Mouse (Mus musculus): Measurements from ENCODE around the gene Gm6993. TPM values are rescaled to one million over a fixed set of nuclear protein-coding genes. Genes with fewer than 3 reads are reported as not detected.

Gm6993 gene
- polyA plus RNA-seq, 1 experiment from 2014 or later = not detected

DNA sequence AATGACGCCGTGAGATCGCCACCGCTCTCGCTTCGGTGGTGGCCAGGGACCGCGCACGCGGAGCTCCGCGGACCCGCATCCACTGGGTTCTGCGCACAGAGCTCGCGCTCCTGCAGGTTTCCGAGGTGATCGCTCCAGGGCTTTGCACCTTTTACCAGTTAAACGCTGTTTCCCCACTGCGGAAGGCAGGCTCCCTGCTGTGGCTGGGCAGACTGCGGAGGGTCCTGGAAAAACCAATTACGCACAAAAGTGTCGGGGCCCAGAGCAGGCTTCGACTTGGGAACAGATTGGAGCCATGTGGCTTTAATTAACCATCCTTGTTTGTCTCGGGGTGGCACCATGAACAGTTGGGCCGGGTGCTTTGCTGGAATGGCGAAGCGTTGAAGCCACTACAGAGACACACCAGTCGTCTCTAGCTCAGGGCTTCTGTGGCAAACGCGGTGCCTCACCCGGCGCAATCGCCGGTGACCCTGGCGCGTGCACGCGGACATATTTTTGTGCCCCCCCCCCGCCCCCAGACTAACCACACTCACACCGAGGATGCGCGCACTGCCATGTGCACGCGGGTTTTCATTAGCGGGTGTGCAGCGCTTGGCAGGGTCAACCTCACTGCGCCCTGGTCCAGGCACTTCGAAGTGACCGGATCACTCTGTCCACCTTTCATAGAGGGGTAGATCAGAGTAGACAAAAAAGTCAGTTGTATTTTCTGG is 25.3 kb downstream of the Gm6993 start:
- H3K27ac ChIP-seq = peak overlapping the region; percentile 84
- peaks cover 13% of the 10 kb centered on the region for H3K27me3 ChIP-seq
- peak; percentile 16; the same call in 1 of the 2 replicates for ATAC-seq (ENCODE audit: low FRiP score, low read depth)
- peaks cover 23% of the 10 kb centered on the region for H3K36me3 ChIP-seq
- H3K4me1 ChIP-seq = peaks cover 47% of the 10 kb centered on the region
- H3K9ac ChIP-seq = peak overlapping the region; percentile 83
- under 1% methylated on average over 50 of the region's 50 CpGs for WGBS
- H3K4me2 ChIP-seq (replicated peaks) = peak overlapping the region; percentile 89
- H3K4me3 ChIP-seq = peak overlapping the region; percentile 69
- H3K9me3 ChIP-seq = no peaks in the 10 kb centered on the region

DNA sequence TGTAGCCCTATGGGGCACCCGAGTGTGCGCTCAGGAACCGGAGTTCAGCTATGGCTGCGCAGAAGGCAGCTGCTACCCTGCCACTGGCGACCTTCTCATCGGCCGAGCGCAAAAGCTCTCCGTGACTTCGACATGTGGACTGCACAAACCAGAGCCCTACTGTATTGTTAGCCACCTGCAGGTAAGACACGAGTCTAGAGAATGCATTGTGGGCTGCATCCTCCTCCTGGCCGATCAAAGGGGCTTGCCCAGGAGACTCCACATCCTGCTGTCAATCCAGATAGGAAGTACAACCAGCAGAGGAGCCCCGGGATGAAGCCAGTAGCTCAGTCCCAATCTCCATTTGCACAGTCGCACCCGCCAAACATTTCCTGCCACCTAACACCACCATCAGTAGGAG is 26.1 kb downstream of the Gm6993 start:
- 6% methylated on average over 15 of the region's 15 CpGs for WGBS
- ATAC-seq (ENCODE audit: low FRiP score, low read depth) = no peak
- Histone ChIP-seq H3K4me3 (peak overlapping the region; percentile 69), H3K9me3 (no peaks in the 10 kb centered on the region), H3K36me3 (peaks cover 30% of the 10 kb centered on the region), H3K27me3 (peaks cover 13% of the 10 kb centered on the region), H3K27ac (no peak overlapping the region), H3K4me1 (peaks cover 55% of the 10 kb centered on the region), H3K4me2 (replicated peaks) (peak overlapping the region; percentile 89), H3K9ac (peak overlapping the region; percentile 83)

DNA sequence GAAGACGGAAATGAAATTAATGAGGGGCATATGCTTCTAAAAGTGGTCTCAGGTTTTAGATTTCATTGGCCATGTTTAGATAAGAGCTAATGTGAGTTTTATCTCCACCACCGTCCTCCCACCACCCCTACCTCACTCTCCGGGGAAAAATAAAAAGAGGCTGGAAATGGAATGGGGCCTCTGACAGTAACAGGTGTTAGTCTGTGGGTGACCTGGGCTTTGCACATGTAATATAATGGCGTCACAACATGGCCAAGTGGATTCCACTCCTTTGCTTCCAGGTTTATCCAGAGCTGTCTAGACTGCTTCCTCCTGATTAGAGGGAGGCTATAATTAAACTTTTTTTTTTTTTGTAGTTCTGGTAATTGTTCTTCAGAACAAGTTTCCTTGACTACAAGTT is 26.8 kb downstream of the Gm6993 start:
- H3K27ac ChIP-seq = no peak overlapping the region
- peaks cover 62% of the 10 kb centered on the region for H3K4me1 ChIP-seq

DNA sequence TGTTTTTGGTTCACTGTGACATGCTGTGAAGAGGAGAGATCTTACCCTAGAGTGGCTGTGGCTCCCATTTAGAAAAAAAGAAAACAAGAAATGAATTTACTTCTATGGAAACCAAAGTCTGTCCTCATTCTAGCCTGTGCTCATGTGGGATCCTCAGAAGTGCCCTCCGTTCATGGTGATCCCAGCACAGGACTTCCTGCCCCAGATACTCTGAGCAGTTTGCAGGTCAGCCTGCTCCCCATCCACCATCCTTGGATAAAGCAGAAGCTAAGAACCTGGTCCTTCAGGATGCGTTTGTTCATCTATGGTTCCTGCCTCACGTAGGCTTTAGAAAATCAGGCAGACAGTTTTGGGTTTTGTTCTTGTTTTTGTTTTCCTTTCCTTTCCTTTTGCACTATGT is 27.7 kb downstream of the Gm6993 start:
- WGBS = 80% methylated on average over 3 of the region's 3 CpGs
- ATAC-seq (ENCODE audit: low FRiP score, low read depth) = no peak
- peak overlapping the region; percentile 89 for H3K4me2 ChIP-seq (replicated peaks)

More for the DNA sequence above, 26.8 kb downstream of the Gm6993 start:
- Histone ChIP-seq H3K4me3 (peak overlapping the region; percentile 69), H3K27me3 (peaks cover 13% of the 10 kb centered on the region), H3K9ac (no peak overlapping the region), H3K4me2 (replicated peaks) (peak overlapping the region; percentile 89), H3K9me3 (no peaks in the 10 kb centered on the region), H3K36me3 (peaks cover 31% of the 10 kb centered on the region)
- WGBS = 20% methylated on average over 4 of the region's 4 CpGs
- no peak for ATAC-seq (ENCODE audit: low FRiP score, low read depth)

DNA sequence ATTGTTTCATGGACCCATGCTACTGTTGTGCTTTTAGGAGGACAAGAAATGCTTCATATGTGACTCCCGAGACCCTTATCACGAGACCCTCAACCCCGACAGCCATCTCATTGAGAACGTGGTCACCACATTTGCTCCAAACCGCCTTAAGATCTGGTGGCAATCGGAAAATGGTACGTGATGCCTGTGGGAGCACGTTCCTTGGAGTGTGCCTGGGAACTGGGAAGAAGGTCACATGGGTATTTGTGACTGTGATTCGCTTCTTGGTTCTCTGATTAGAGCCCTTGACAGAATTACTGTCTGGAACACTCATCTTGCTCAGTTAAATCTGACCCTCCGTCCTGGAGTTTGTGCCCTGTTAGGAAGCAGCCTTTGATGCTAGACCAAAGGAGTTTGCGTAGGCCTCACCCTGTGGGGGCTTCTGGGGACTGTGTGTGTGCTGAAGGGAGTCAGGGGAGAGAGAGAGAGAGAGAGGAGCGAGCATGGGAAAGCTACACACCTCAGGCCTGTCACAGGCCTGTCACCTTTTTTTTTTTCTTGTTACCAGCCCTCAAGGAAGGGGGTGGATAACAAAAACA is 28.5 kb downstream of the Gm6993 start:
- H3K9ac ChIP-seq = no peak overlapping the region
- no peak overlapping the region; the same call in 1 of the 2 replicates for H3K27ac ChIP-seq
- H3K36me3 ChIP-seq = peaks cover 48% of the 10 kb centered on the region
- no peak overlapping the region for H3K4me3 ChIP-seq
- WGBS = 50% methylated on average over 12 of the region's 12 CpGs
- ATAC-seq (ENCODE audit: low FRiP score, low read depth) = no peak
- H3K4me2 ChIP-seq (replicated peaks) = peak overlapping the region; percentile 32
- H3K9me3 ChIP-seq = no peaks in the 10 kb centered on the region
- peaks cover 8% of the 10 kb centered on the region for H3K27me3 ChIP-seq
- H3K4me1 ChIP-seq = peaks cover 71% of the 10 kb centered on the region

More for the DNA sequence above, 27.7 kb downstream of the Gm6993 start:
- Histone ChIP-seq H3K9me3 (no peaks in the 10 kb centered on the region), H3K4me3 (peak overlapping the region; percentile 12), H3K27ac (no peak overlapping the region), H3K36me3 (peaks cover 40% of the 10 kb centered on the region), H3K27me3 (peaks cover 13% of the 10 kb centered on the region), H3K4me1 (peaks cover 71% of the 10 kb centered on the region), H3K9ac (no peak overlapping the region)

DNA sequence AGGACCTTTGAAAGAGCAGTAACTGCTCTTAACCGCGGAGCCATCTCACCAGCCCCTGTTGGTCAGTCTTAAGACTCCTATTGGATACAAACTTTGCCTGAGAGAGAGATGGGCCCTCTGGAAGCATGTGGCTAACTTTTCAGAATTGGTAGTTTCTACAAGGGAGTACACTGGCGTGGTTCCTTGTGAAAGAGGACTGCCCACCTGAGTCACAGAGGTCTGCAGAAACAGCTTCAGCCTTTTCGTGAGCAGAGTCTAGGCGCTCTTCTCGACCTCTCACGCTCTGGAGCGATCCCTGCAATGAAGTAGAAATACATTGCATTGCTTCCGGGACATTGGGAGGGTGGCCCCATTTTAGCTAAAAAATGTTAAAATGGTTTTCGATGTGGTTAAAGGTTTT is 29.8 kb downstream of the Gm6993 start:
- peak overlapping the region; percentile 42 for H3K4me2 ChIP-seq (replicated peaks)
- peaks cover 3% of the 10 kb centered on the region; the same call in 1 of the 2 replicates for H3K27me3 ChIP-seq
- no peak for ATAC-seq (ENCODE audit: low FRiP score, low read depth)
- peak overlapping the region; percentile 39; the same call in 1 of the 2 replicates for H3K27ac ChIP-seq
- no peak overlapping the region for H3K4me3 ChIP-seq
- no peak overlapping the region for H3K9ac ChIP-seq
- 91% methylated on average over 10 of the region's 10 CpGs for WGBS
- H3K36me3 ChIP-seq = peaks cover 59% of the 10 kb centered on the region
- no peaks in the 10 kb centered on the region for H3K9me3 ChIP-seq
- peaks cover 68% of the 10 kb centered on the region for H3K4me1 ChIP-seq

DNA sequence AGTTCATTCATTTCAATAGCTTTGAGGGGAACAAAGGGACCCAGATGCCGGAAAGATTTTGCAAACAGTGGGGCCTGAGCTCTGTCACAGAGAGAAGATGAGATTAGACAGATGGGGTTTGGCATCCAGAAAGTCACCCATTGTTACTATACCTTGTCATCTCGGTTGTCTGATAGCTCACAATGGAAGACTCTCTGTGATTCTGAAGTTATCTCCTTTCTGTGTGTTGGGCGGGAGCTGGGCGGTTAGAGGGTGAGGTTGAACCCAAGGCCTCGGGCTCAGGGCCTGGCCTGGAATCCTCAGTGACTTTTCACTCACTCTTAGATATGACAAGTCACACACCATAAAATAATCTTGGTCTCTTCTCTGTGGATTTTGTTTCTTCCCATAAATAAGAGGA is 30.2 kb downstream of the Gm6993 start:
- no peak overlapping the region for H3K9ac ChIP-seq
- H3K27ac ChIP-seq = peak overlapping the region; percentile 49
- 81% methylated on average over 5 of the region's 5 CpGs for WGBS
- no peaks in the 10 kb centered on the region for H3K9me3 ChIP-seq
- ATAC-seq (ENCODE audit: low FRiP score, low read depth) = no peak
- peaks cover 3% of the 10 kb centered on the region; the same call in 1 of the 2 replicates for H3K27me3 ChIP-seq
- H3K4me2 ChIP-seq (replicated peaks) = peak overlapping the region; percentile 42
- no peak overlapping the region for H3K4me3 ChIP-seq
- peaks cover 72% of the 10 kb centered on the region for H3K4me1 ChIP-seq
- H3K36me3 ChIP-seq = peaks cover 64% of the 10 kb centered on the region

DNA sequence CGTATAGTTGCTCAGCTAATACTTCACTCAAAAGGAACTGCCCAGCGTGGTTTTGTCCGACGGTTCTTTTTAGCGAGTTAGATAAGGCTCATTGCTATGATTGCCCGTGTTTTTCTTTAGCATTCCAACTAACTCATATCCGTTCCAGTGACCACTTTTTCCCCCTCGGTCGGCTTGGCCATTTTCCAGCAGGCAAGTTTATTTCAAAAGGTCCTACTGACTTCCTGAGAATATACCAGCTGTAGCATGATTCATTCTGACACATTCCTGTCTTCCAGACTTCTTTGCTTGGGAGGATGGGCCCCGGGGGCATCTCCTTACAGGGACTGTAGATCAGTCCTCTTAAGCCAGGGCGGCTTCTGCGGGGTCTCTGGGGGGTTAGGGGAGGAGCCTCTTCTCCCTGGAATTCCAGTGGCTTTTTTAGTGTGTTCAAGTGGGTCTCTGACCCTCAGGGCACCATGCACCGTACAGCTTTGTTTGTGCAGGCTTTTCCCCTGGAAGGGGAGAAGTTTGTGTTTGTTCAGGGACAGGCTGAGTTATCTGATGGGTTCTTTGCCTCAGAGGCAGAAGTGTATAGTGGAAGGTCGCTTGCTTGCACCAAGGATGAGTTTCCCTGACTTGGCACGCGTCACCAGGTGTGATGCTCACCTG is 30.9 kb downstream of the Gm6993 start:
- 31% methylated on average over 16 of the region's 16 CpGs for WGBS
- peaks cover 71% of the 10 kb centered on the region for H3K36me3 ChIP-seq
- peaks cover 70% of the 10 kb centered on the region for H3K4me1 ChIP-seq
- H3K9ac ChIP-seq = no peak overlapping the region
- peak overlapping the region; percentile 49 for H3K27ac ChIP-seq
- no peaks in the 10 kb centered on the region for H3K9me3 ChIP-seq
- 0 out of 2 replicates have a peak overlapping the region, but pooled peaks have one; percentile 10 for H3K4me3 ChIP-seq
- peak; percentile 24; the same call in 1 of the 2 replicates for ATAC-seq (ENCODE audit: low FRiP score, low read depth)
- H3K4me2 ChIP-seq (replicated peaks) = peak overlapping the region; percentile 42
- H3K27me3 ChIP-seq = peaks cover 3% of the 10 kb centered on the region; the same call in 1 of the 2 replicates

DNA sequence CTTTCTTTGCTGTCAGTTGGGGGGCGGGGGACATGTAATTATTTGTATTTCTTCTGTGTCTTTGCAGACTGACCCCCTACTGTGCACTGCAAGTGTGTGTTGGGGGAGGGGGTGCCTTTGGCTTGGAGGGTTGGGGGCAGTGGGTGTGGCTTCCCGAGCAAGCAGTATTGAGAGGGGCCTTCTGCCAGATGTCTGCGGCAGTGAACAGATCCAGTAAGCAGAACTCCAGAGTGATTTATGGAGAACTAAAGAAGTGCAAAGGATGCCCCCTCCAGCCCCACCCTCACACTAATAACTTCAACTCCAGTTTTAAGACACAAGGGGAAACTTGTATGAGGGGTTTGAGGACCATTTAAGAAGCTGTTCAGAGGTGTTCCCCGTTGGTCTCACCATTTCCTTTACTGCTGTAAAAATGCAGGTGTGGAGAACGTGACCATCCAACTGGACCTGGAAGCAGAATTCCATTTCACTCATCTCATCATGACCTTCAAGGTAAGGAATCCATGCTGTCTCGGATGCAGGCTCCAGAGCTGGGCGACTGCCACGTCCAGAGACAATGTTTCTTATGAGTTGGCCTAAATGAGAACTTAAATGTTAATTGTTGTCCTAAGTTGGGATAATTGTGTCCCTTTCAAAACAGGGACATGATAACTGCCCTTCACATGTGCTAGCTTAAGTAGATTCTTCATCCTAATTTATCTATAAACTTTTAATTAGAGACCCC is 31.6 kb downstream of the Gm6993 start:
- H3K36me3 ChIP-seq = peaks cover 78% of the 10 kb centered on the region
- WGBS = 38% methylated on average over 8 of the region's 8 CpGs
- H3K27ac ChIP-seq = peak overlapping the region; percentile 49
- H3K4me3 ChIP-seq = no peak overlapping the region
- H3K9me3 ChIP-seq = no peaks in the 10 kb centered on the region
- ATAC-seq (ENCODE audit: low FRiP score, low read depth) = peak; percentile 64
- no peak overlapping the region for H3K9ac ChIP-seq
- peak overlapping the region; percentile 42 for H3K4me2 ChIP-seq (replicated peaks)
- H3K27me3 ChIP-seq = no peaks in the 10 kb centered on the region
- H3K4me1 ChIP-seq = peaks cover 63% of the 10 kb centered on the region

DNA sequence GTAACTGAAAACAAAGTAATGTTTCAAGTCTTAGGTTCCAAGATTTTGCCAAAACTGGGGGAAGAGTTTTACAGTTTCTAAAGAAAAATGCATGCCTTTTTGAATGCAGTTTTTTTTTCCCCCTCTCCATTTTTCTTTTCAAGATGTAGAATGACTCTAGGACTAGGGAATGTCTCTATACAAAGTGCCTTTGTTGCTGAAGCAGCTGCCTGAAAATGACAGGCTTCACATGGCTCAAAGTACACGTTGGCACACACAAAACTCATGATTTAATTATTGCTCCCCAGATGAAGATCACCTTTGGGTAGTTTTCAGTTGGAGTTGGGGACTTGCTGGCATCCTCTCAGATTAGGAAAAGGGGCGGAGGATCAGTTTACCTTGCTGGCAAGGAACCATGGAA is 32.3 kb downstream of the Gm6993 start:
- H3K4me2 ChIP-seq (replicated peaks) = no peak overlapping the region
- H3K27me3 ChIP-seq = no peaks in the 10 kb centered on the region
- peaks cover 56% of the 10 kb centered on the region for H3K4me1 ChIP-seq
- 67% methylated on average over 2 of the region's 2 CpGs for WGBS
- H3K27ac ChIP-seq = no peak overlapping the region; the same call in 1 of the 2 replicates
- no peak overlapping the region for H3K4me3 ChIP-seq
- peaks cover 84% of the 10 kb centered on the region for H3K36me3 ChIP-seq
- H3K9me3 ChIP-seq = no peaks in the 10 kb centered on the region
- H3K9ac ChIP-seq = no peak overlapping the region
- ATAC-seq (ENCODE audit: low FRiP score, low read depth) = no peak

DNA sequence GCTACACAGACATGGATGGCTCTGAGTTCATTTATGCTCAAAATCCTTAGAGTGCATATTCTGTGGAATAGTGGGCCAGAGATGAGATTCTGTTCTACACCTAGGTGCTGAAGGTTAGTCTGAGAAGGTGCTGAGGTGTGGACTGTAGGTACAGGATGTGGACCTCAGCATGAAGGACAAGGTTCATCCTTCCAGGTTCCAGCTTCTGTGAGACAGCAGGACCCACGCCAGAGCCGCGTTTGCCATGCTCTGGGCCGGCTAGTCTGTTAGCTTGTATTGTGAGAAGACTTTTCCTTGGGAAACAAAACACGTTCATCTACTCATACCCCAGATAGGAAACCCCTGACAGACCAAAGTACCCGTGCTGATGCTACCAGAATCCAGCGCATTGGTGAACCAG is 33.1 kb downstream of the Gm6993 start:
- Histone ChIP-seq H3K27me3 (no peaks in the 10 kb centered on the region), H3K9me3 (no peaks in the 10 kb centered on the region), H3K36me3 (peaks cover 88% of the 10 kb centered on the region), H3K4me1 (peaks cover 48% of the 10 kb centered on the region), H3K4me2 (replicated peaks) (no peak overlapping the region), H3K9ac (no peak overlapping the region), H3K27ac (no peak overlapping the region), H3K4me3 (no peak overlapping the region)
- ATAC-seq (ENCODE audit: low FRiP score, low read depth) = no peak
- 97% methylated on average over 7 of the region's 7 CpGs for WGBS
